Mouse (Mus musculus) cerebellum, adult 2 months (tissue): ENCODE results near the gene Tmem233.

Source experiments
- CTCF ChIP-seq: fragments of 200-500 bp; IDR thresholded peaks from 2 replicates; pipeline ENCODE4 v1.5.1; 2011; ENCODE audit warnings: low read depth, mild to moderate bottlenecking, control low read depth, low read length, moderate library complexity, borderline replicate concordance; ENCODE audit not compliant: insufficient read depth
- POLR2A ChIP-seq: fragments of 200-500 bp; IDR thresholded peaks from 2 replicates; pipeline ENCODE4 v1.6.1; 2011; ENCODE audit warnings: low read length, control low read depth, borderline replicate concordance; ENCODE audit not compliant: insufficient read depth

DNA sequence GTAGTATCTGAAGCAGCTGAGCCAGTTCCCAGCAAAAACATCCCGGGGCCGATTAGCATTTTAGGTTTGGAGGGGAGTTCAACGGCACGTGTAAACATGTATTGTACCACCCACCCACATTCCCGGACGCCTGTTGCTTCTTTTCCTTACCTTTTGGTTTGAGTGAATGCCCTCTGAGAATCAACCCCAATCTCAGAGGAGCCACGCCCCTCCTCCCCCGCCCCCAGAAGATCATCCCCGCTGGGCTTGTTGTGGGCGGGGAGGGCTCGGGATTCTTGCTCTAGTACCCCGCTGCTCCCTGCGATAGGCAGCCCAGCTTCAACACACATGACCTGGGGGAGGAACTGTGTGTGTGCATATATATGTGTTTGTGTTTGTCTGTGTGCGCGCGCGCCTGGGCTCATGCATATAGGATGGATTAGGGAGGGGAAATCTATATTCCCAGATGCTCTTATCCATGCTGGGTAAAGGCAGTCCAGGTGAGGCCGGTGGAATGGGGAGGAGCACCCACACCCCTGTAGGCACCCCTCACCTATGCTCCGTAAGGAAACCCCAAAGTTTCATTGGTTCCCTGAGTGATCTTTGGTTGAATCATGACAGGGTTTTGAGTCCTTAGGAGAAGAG lies 52.4 kb downstream of the Tmem233 start:
- TF ChIP-seq CTCF: no peak
- TF ChIP-seq POLR2A: no peak
